Mouse (Mus musculus): ENCODE measurements at regions not wholly inside any gene's neighbourhood (a gene's known extent, or its start where the extent isn't known, plus 50 kb on each side); places are given as distances from the start of the nearest gene placed in this dataset.
A peak's percentile ranks its signal among the peaks of the same experiment; 100 is the strongest.

DNA sequence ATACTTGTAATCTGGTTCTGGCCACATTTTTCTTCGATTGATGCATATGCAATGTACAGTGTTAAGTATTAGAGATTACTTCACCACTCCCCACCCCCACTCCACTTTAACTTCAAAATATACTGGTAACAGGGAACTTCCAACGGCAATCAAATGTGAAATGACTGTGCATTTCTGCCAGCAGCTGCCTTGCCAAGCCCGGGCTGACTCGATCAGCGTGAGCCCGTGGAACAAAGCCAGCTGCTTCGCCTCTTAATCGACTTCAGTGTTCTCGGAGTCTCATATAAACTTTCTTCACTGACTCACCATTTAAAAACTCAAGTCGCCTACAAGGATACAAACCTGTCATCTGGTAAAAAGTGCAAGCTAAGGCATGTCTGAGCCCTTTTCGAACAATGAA lies 188.7 kb upstream of the L3mbtl3 start:
- Histone ChIP-seq H3K27me3 (ENCODE audit: control insufficient read depth, insufficient read depth, low read length) (no peaks in the 10 kb centered on the region), H3K36me3 (ENCODE audit: control insufficient read depth, insufficient read depth, low read length) (no peaks in the 10 kb centered on the region), H3K9me3 (ENCODE audit: control insufficient read depth, low read length) (no peaks in the 10 kb centered on the region), H3K4me3 (ENCODE audit: low read depth, low read length) (no peak overlapping the region), H3K27ac (replicated peaks) (no peak overlapping the region), H3K9ac (ENCODE audit: low read length) (no peak overlapping the region), H3K4me2 (replicated peaks; ENCODE audit: low read depth) (0 out of 2 replicates have a peak overlapping the region, but pooled peaks have one; percentile 21), H3K4me1 (replicated peaks; ENCODE audit: control insufficient read depth, insufficient read depth) (no peaks in the 10 kb centered on the region)
- DNase-seq (ENCODE audit: low spot score) = peak; percentile 44
- TF ChIP-seq CTCF (IDR thresholded peaks at IDR 0.05; ENCODE audit: low read depth) (no peak), EP300 (optimal IDR thresholded peaks at IDR 0.05) (no peak)
- 28% methylated on average over 11 of the region's 11 CpGs for WGBS
- no peak for ATAC-seq (ENCODE audit: low FRiP score, low TSS enrichment)

DNA sequence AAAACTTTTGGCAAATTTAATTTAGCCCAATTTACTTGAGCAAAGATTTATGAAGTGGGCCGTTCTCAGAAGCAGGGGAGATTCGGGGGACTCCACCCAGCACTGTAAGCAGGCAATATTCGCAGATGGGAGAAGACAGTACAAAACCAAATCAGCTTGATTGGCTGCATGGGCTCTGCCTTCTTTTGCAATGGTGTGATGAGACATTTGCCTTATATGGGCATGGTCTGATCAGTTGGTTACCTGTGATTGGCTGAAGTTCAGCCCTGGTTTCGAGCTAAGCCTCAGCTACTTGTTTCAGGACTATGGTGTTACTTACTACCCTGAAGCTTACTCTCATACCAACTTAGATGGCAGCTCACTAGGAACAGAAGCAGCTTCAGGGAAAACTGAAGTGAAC lies 185.6 kb upstream of the Arhgap18 start:
- Histone ChIP-seq H3K4me3 (ENCODE audit: low read depth, low read length) (no peak overlapping the region), H3K9ac (ENCODE audit: low read length) (no peak overlapping the region), H3K27ac (replicated peaks) (no peak overlapping the region), H3K9me3 (ENCODE audit: control insufficient read depth, low read length) (no peaks in the 10 kb centered on the region), H3K36me3 (ENCODE audit: control insufficient read depth, insufficient read depth, low read length) (no peaks in the 10 kb centered on the region), H3K27me3 (ENCODE audit: control insufficient read depth, insufficient read depth, low read length) (no peaks in the 10 kb centered on the region), H3K4me1 (replicated peaks; ENCODE audit: control insufficient read depth, insufficient read depth) (no peaks in the 10 kb centered on the region), H3K4me2 (replicated peaks; ENCODE audit: low read depth) (no peak overlapping the region)
- ATAC-seq (ENCODE audit: low FRiP score, low TSS enrichment) (no peak), DNase-seq (ENCODE audit: low spot score) (no peak)
- no peak for TF ChIP-seq EP300 (optimal IDR thresholded peaks at IDR 0.05)
- TF ChIP-seq CTCF (IDR thresholded peaks at IDR 0.05; ENCODE audit: low read depth) = no peak
- WGBS = 59% methylated on average over 4 of the region's 4 CpGs

DNA sequence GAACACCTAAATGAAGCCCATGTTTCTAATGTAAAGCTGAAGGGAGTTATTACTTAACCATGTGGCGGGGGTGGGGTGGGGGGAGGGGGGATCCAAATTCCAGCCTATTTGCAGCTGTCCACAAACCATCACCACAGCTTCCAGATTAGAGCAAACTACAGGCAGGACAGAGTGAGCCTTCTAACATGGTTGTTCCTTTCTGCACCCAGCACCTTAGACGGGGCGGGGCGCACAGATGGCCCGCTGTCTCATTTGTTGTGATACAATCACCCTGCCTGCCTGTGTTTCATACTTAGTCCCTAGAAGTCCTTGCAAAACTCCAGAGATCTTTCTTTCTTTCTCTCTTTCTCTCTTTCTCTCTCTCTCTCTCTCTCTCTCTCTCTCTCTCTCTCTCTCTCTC lies 182.8 kb upstream of the Arhgap18 start:
- H3K9ac ChIP-seq (ENCODE audit: low read length) = no peak overlapping the region
- H3K4me2 ChIP-seq (replicated peaks; ENCODE audit: low read depth) = no peak overlapping the region
- H3K4me1 ChIP-seq (replicated peaks; ENCODE audit: control insufficient read depth, insufficient read depth) = no peaks in the 10 kb centered on the region
- ATAC-seq (ENCODE audit: low FRiP score, low TSS enrichment) (no peak), DNase-seq (ENCODE audit: low spot score) (no peak)
- H3K27ac ChIP-seq (replicated peaks) = no peak overlapping the region
- H3K9me3 ChIP-seq (ENCODE audit: control insufficient read depth, low read length) = no peaks in the 10 kb centered on the region
- no peaks in the 10 kb centered on the region for H3K27me3 ChIP-seq (ENCODE audit: control insufficient read depth, insufficient read depth, low read length)
- TF ChIP-seq CTCF (IDR thresholded peaks at IDR 0.05; ENCODE audit: low read depth) (no peak), EP300 (optimal IDR thresholded peaks at IDR 0.05) (no peak)
- H3K4me3 ChIP-seq (ENCODE audit: low read depth, low read length) = no peak overlapping the region
- WGBS = 72% methylated on average over 5 of the region's 5 CpGs
- H3K36me3 ChIP-seq (ENCODE audit: control insufficient read depth, insufficient read depth, low read length) = no peaks in the 10 kb centered on the region

DNA sequence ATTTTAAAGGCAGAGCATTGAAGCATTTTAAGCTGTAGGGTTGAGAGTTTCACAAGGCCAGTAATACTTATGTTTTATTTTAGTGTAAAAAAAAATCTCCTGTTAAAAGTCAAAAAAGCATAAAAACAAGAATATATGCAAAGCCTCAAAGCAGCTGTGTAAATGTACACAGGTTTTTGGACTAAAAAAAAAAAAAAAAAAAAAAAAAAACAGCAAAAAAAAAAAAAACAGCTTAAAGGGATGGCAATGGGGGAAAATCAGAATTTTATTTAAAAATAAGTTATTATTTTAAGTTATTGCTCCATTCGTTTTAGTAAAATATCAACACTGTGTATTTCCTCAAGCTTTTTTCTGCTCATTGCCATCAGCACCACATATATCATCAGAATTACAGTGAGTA lies 181.8 kb upstream of the Arhgap18 start:
- Histone ChIP-seq H3K9ac (ENCODE audit: low read length) (no peak overlapping the region), H3K4me1 (replicated peaks; ENCODE audit: control insufficient read depth, insufficient read depth) (no peaks in the 10 kb centered on the region), H3K4me3 (ENCODE audit: low read depth, low read length) (no peak overlapping the region), H3K9me3 (ENCODE audit: control insufficient read depth, low read length) (no peaks in the 10 kb centered on the region), H3K27ac (replicated peaks) (no peak overlapping the region), H3K36me3 (ENCODE audit: control insufficient read depth, insufficient read depth, low read length) (no peaks in the 10 kb centered on the region), H3K27me3 (ENCODE audit: control insufficient read depth, insufficient read depth, low read length) (no peaks in the 10 kb centered on the region), H3K4me2 (replicated peaks; ENCODE audit: low read depth) (no peak overlapping the region)
- DNase-seq (ENCODE audit: low spot score) = no peak
- ATAC-seq (ENCODE audit: low FRiP score, low TSS enrichment) = no peak
- TF ChIP-seq EP300 (optimal IDR thresholded peaks at IDR 0.05) (no peak), CTCF (IDR thresholded peaks at IDR 0.05; ENCODE audit: low read depth) (no peak)
- 75% methylated on average over 1 of the region's 1 CpGs for WGBS

DNA sequence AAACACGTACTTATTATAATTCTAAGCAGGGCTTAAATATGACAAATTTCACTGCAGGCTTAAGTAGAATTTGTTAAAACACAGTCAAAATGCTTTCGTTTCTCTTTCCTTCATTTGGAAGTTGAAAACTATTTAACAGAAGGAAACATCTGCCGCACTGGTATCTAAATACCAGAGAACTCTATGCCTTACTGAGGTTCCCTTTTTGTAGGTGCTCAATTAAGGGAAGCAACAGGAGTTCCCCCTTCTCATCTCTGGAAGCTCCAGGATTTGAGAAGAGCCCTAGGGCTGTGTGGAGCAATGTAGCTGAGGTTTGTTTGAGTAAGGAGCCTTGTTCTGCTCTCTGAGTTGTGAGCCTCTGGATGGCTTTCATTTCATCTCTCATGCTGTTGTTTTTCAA lies 177.1 kb upstream of the Arhgap18 start:
- no peak overlapping the region for H3K4me2 ChIP-seq (replicated peaks; ENCODE audit: low read depth)
- DNase-seq (ENCODE audit: low spot score) = no peak
- H3K36me3 ChIP-seq (ENCODE audit: control insufficient read depth, insufficient read depth, low read length) = no peaks in the 10 kb centered on the region
- no peak overlapping the region for H3K4me3 ChIP-seq (ENCODE audit: low read depth, low read length)
- 63% methylated on average over 3 of the region's 3 CpGs for WGBS
- no peaks in the 10 kb centered on the region for H3K27me3 ChIP-seq (ENCODE audit: control insufficient read depth, insufficient read depth, low read length)
- H3K9me3 ChIP-seq (ENCODE audit: control insufficient read depth, low read length) = no peaks in the 10 kb centered on the region
- no peaks in the 10 kb centered on the region for H3K4me1 ChIP-seq (replicated peaks; ENCODE audit: control insufficient read depth, insufficient read depth)
- H3K27ac ChIP-seq (replicated peaks) = no peak overlapping the region
- no peak for ATAC-seq (ENCODE audit: low FRiP score, low TSS enrichment)
- no peak overlapping the region for H3K9ac ChIP-seq (ENCODE audit: low read length)
- TF ChIP-seq EP300 (optimal IDR thresholded peaks at IDR 0.05) (no peak), CTCF (IDR thresholded peaks at IDR 0.05; ENCODE audit: low read depth) (no peak)

DNA sequence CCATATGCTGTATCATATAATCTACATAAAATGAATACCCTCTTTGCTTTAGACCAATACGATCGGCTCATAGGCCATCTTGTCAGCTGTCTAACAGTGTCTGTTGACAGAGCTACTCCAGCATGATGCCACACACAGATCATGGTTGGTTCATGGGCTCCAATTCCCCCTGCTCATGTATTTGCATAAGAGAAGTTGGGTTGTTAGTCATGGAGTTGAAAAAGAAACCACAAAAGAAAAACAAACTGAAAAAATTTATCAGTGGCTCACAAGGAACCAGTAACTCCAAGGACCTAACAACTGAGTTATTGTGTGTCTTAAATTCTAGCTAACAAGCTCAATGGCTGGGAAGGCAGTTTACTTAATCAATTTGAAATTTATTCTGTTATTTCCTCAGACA lies 176.1 kb upstream of the Arhgap18 start:
- Histone ChIP-seq H3K4me3 (ENCODE audit: low read depth, low read length) (no peak overlapping the region), H3K4me1 (replicated peaks; ENCODE audit: control insufficient read depth, insufficient read depth) (no peaks in the 10 kb centered on the region), H3K9me3 (ENCODE audit: control insufficient read depth, low read length) (no peaks in the 10 kb centered on the region), H3K9ac (ENCODE audit: low read length) (no peak overlapping the region), H3K27me3 (ENCODE audit: control insufficient read depth, insufficient read depth, low read length) (no peaks in the 10 kb centered on the region), H3K36me3 (ENCODE audit: control insufficient read depth, insufficient read depth, low read length) (no peaks in the 10 kb centered on the region), H3K4me2 (replicated peaks; ENCODE audit: low read depth) (no peak overlapping the region), H3K27ac (replicated peaks) (no peak overlapping the region)
- ATAC-seq (ENCODE audit: low FRiP score, low TSS enrichment) = no peak
- TF ChIP-seq CTCF (IDR thresholded peaks at IDR 0.05; ENCODE audit: low read depth) (no peak), EP300 (optimal IDR thresholded peaks at IDR 0.05) (no peak)
- DNase-seq (ENCODE audit: low spot score) = no peak
- WGBS = 85% methylated on average over 2 of the region's 2 CpGs
